Mouse (Mus musculus): Measurements from ENCODE around the gene Lage3. TPM values are rescaled to one million over a fixed set of nuclear protein-coding genes. Genes with fewer than 3 reads are reported as not detected.
A peak's percentile ranks its signal among the peaks of the same experiment; 100 is the strongest.

Gene Lage3
- polyA plus RNA-seq, 1 experiment: 68.7 TPM

DNA sequence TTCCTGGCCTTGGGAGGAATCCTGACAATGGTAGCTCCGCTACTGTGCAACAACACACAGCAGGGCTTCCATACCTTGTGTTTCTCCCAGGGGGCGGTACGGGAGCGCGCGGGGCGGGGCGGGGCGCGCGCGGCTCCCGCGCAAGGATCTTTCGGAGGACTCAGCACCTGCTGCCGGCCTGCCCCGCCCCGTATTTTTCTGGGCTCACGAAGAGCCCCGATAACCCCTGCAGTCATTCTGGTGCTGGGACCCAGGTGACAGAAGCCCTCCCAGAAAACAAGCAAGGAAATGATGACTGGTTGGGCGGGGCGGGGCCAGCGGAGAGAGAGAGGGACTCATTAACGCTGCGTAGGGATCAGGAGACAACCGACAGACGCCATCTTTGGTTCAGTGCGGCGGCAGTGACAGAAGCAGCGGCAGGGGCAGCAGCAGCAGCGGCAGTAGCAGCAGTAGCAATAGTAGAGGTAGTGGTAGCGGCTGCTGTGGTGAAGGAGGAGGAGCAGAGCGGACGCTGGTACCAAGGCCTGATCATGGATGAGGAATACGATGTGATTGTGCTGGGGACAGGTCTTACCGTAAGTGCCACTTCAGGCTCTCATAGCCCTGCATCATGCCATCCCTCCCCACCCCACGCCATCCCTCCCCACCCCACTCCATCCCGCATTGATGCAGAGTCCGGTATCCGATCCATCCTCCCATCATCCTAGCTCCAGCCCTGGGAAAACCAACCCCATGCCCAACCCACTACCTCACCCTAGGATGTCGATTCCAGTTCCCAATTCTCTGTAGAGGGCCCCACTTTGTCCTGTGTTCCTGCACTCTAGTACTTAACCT, 48.3 kb downstream of the Lage3 start, which contains the start of gene Gdi1:
TSS of gene Gdi1 (plus strand) at position 132 of the 834 bp plus-strand sequence.
- TF ChIP-seq CTCF (IDR thresholded peaks at IDR 0.05; ENCODE audit: control insufficient read depth, insufficient read depth, insufficient read length) (no peak), USF1 (IDR thresholded peaks at IDR 0.05; ENCODE audit: low read depth) (no peak)
- Histone ChIP-seq H3ac (ENCODE audit: control insufficient read depth, insufficient read length, low read depth) (peak within 1 kb of the TSS; percentile 77), H3K36me3 (ENCODE audit: control insufficient read depth, insufficient read depth) (peaks cover 46% of the 10 kb centered on the region), H3K27me3 (ENCODE audit: control insufficient read depth, insufficient read depth, insufficient read length) (no peaks in the 10 kb centered on the region), H3K4me3 (ENCODE audit: insufficient read depth, poor library complexity, severe bottlenecking) (peak within 1 kb of the TSS; percentile 49), H3K79me2 (ENCODE audit: control insufficient read depth, insufficient read depth) (peaks cover 28% of the 10 kb centered on the region), H3K79me3 (ENCODE audit: low read depth) (peaks cover 16% of the 10 kb centered on the region)

Small RNA genes within 50 kb of the gene (microRNA-seq; reads per million reads assigned to microRNA genes)
- not detected for gene Mir7092 (ENCODE audit: borderline microRNAs expressed)

Other genes with a start within 250 kb of the Lage3 start
- gene Opn1mw, start 226.2 kb downstream of the Lage3 start, polyA plus RNA-seq (2012; fragmentation: generic; extraction: Trizol): 0.07 TPM
- 7.0 TPM for gene Mecp2, start 218.3 kb downstream of the Lage3 start, polyA plus RNA-seq (2012; fragmentation: generic; extraction: Trizol)
- gene Tex28, start 185.8 kb downstream of the Lage3 start, polyA plus RNA-seq (2012; fragmentation: generic; extraction: Trizol): not detected
- gene Tktl1, start 176.4 kb downstream of the Lage3 start, polyA plus RNA-seq (2012; fragmentation: generic; extraction: Trizol): 0.01 TPM
- gene Flna, start 103.8 kb downstream of the Lage3 start, polyA plus RNA-seq (2012; fragmentation: generic; extraction: Trizol): 1,024 TPM
- gene Emd, start 98.9 kb downstream of the Lage3 start, polyA plus RNA-seq (2012; fragmentation: generic; extraction: Trizol): 172 TPM
- gene Rpl10, start 82.8 kb downstream of the Lage3 start, polyA plus RNA-seq (2012; fragmentation: generic; extraction: Trizol): 3,196 TPM
- gene Taz, start 71.7 kb downstream of the Lage3 start, polyA plus RNA-seq (2012; fragmentation: generic; extraction: Trizol): 18.1 TPM
- gene Dnase1l1, start 71.3 kb downstream of the Lage3 start, polyA plus RNA-seq (2012; fragmentation: generic; extraction: Trizol): 13.9 TPM
- 120 TPM for gene Atp6ap1, start 56.5 kb downstream of the Lage3 start, polyA plus RNA-seq (2012; fragmentation: generic; extraction: Trizol)
- 95.2 TPM for gene Gdi1, start 48.6 kb downstream of the Lage3 start, polyA plus RNA-seq (2012; fragmentation: generic; extraction: Trizol)
- 45.4 TPM for gene Fam50a, start 40.6 kb downstream of the Lage3 start, polyA plus RNA-seq (2012; fragmentation: generic; extraction: Trizol)
- 7.9 TPM for gene Plxna3, start 24.6 kb downstream of the Lage3 start, polyA plus RNA-seq (2012; fragmentation: generic; extraction: Trizol)
- 60.7 TPM for gene Ubl4a, start 19.6 kb upstream of the Lage3 start, polyA plus RNA-seq (2012; fragmentation: generic; extraction: Trizol)
- 18.5 TPM for gene Slc10a3, start 19.7 kb upstream of the Lage3 start, polyA plus RNA-seq (2012; fragmentation: generic; extraction: Trizol)
- gene Fam3a, start 39.7 kb upstream of the Lage3 start, polyA plus RNA-seq (2012; fragmentation: generic; extraction: Trizol): 11.5 TPM
- 37.1 TPM for gene Ikbkg, start 39.7 kb upstream of the Lage3 start, polyA plus RNA-seq (2012; fragmentation: generic; extraction: Trizol)
- 148 TPM for gene G6pdx, start 75.6 kb upstream of the Lage3 start, polyA plus RNA-seq (2012; fragmentation: generic; extraction: Trizol)
- not detected for gene Gm6880, start 127.8 kb upstream of the Lage3 start, polyA plus RNA-seq (2012; fragmentation: generic; extraction: Trizol)
- gene Olfr1326-ps1, start 221.3 kb upstream of the Lage3 start, polyA plus RNA-seq (2012; fragmentation: generic; extraction: Trizol): not detected
- not detected for gene Olfr1325, start 239.1 kb upstream of the Lage3 start, polyA plus RNA-seq (2012; fragmentation: generic; extraction: Trizol)